Mouse (Mus musculus): Measurements from ENCODE around the gene Lsr.

- TF ChIP-seq CTCF (IDR thresholded peaks at IDR 0.05; ENCODE audit: extremely low read depth, insufficient read depth, insufficient read length, insufficient replicate concordance) (no peak), POLR2A (IDR thresholded peaks at IDR 0.05; ENCODE audit: low read depth, low read length) (no peak)
These were observed 4.1 kb downstream of the Lsr start for GRCm38 (mm10) chr7:30969174-30969573.
